Mouse (Mus musculus) G1E-ER4 (cell line): Measurements from ENCODE around the gene Serp1. TPM values are rescaled to one million over a fixed set of nuclear protein-coding genes. Genes with fewer than 3 reads are reported as not detected.

Experiments
- GATA1 ChIP-seq: IDR thresholded peaks from one replicate; pipeline ENCODE4 v1.8.0; 2012; ENCODE audit warnings: low read length, inconsistent platforms
- polyA plus RNA-seq: library from polyadenylated mRNA; stranded (reverse); fragments of >175 nt; gene quantifications from 2 replicates; pipeline ENCODE4 v1.2.3, GENCODE M21; 2012

Gene Serp1
- polyA plus RNA-seq, 1 experiment: 97.0 TPM

DNA sequence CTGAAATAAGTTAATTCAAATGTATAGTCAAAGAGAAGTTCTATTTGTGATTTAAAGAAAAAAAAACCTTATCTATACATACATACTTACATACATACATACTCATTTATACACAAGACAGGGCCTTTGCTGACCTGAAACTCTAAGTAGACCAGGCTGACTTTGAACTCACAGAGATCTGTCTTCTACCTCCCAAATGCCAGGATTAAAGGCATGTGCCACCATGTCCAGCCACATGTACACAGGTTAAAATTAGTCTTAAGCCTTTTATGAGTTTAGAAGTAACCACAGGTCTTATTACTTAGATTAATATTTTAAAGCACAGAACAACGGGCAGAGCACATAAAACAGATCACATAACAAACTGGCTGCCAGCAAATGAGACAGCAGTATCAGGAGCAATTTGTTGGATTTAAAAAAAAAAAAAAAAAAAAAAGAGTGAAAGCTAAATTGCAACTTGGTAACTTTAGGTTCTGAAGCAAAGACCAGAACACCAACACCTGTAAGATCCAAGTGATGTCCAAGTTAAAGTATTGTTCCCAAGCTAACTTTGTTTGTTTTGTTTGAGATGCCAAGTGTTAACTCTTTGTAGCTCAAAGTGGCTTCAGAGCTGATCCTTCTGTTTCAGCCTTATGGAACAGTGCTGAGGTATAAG is 9.6 kb downstream of the Serp1 start:
- TF ChIP-seq GATA1: no peak

DNA sequence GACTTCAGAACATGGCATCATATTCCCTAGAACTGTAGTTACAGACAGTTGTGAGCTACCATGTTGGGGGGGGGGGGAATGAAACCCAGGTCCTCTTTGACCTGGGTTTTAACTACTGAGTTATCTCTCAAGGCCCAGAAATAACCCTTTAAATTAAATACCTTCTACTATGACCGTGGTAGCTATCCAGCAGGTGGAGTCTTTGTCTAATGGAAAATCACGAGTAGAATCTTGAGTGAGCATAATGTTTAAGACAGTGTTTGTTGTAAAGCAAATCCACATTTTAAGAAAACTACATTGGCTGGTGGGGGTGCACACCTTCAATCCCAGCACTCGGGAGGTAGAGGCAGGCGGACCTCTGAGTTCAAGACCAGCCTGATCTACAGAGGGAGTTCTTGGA is 12.2 kb downstream of the Serp1 start:
- no peak for TF ChIP-seq GATA1

DNA sequence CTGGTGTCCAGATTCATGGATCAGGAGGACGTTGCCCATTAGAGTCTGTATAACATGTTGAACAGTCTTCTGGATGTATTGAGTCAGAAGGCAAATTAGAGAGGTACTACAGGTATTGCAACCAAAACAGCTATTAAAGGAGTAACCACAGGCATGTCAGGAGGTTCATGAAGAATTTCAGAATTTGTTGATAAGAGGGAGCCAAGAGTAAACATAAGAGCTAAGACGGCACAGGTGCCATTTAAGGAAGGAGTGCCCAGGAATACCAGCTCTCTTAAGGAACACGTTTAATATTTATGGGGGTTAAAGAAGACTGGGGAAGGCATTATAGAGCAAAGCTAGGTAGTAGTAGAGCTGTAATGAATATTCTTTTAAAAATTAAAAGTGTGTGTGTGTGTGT is 13.0 kb downstream of the Serp1 start:
- no peak for TF ChIP-seq GATA1

DNA sequence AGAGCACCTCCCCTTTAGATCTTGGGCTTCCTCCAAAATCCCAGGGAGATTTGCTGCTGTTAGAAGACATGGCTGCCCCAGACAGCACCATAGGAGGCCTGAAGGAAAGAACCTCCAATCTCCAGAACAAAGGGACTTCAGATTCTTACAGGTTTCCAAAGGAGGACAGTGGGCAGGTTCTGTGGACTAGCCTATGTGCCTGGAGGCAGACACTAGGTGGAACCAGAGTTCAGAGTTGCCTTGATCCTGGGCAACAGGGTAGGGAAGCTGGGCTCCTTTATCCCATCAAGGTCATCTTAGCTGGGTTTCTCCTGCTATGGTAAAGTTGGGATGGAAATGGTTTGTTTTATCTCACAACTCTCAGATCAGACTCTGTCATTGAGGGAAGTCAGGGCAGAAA is 14.1 kb downstream of the Serp1 start:
- no peak for TF ChIP-seq GATA1

DNA sequence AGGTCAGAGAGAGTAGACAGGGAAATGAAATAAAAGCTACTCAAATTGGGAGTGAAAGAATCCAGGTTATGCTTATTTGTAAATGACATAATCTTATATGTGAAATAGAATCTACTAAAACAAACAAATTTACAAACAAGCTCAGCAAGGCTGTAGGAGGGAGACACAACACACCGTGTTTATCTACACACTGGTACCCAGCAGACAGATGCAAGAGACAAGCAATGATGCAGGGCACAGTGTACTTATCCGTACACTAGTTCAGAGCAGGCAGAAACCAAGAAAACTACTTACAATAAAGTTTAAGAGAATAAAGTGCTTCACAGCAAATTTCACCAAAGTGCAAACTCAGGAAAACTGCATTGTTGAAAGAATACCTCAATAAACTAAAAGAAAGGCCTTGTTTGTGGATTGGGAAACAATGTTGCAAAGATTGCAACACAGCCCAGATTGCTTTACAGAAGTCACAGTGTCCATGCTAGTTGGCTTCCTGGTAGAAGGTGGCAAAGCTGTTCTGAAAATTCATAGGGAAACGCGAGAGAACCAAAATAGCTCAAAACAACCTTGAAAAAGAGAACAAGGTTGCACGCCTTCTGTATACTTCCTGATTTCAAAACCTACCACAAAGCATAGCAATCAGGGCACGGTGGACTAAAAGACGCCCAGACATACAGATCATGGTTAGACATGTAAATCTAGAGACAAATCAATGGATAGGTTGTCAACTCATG is 17.5 kb downstream of the Serp1 start:
- no peak for TF ChIP-seq GATA1

DNA sequence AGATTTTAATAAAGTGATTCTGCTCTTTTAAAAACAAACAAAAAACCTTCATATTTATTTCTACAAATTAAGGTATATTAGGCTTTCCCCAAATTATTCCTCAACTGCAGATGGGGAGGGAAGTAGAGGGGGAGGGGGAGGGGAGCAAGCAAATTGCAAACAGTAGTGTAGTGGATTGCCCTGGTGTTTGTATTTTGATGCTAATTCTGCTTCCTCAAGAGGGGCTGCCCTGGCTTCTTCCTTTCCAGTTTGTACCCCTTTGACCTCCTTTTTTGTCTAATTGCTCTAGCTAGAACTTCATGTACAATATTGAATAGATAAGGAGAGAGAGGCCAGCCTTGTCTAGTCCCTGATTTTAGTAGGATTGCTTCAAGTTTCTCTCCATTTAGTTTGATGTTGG is 21.0 kb downstream of the Serp1 start:
- TF ChIP-seq GATA1: no peak

DNA sequence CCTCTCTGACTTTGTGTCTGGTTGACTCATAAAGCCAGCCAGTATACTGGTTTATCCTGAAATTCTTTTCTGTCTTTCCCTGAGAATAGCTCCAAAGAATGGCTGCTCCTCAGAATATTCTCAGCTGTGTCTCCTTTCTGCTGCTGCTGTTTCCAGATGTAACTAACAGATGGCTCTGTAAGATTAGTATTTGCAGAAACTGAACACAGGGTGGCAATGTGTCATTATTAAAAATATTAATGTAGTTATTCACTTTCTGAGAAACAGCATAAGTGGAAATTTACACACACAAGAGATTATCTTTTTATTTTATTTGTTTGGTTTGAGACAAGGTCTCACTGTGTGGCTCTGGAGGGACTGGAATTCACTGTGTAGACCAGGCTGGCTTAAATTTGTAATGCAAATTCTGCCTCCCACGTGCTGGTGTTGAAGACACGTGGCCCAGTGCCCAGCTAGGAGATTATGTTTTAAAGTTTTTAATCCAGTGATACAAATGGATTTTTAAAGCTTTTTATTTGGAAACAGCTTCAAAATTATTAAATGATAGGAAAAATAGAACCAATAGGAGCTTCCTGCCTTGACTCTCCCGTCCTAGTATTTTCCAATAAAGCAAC is 21.9 kb downstream of the Serp1 start:
- TF ChIP-seq GATA1: no peak

DNA sequence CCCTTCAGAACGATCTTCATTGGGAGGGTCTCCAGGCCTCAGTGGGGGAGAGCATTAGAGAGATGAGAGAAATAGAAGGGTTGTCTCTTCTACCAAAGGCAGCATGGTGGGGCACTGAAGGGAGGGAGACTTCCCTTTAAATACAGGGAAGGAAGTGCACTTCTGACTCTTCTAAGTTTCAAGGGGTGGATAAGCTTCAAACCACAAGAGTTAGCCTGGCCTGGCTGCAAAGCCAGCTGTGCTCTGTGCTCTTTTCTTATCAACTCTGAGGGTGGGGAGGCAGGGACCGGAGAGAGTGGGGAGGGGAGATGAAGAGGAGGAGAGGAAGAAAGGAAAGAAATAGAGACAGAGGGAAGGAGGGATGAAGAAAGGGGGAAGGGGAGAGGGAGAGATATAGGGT is 23.7 kb downstream of the Serp1 start:
- no peak for TF ChIP-seq GATA1

DNA sequence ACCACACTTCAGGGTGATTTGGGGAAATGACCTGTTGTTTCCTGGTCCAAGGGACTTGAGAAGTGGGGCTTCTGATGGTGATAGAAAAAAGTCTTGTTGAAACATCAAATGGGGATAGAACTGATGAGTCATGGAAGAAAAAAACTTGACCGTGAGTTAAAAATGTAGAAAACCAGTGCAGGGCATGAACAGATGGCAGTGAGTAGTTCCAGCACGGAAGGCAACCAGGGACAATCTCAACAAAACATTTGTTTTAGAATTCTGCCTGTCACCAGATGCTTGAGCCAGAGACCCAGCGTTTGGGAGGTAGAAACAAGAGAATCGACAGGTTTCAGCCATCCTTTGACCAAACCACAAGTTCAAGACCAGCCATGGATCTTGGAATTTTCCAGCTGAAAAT is 32.1 kb downstream of the Serp1 start:
- TF ChIP-seq GATA1: no peak

DNA sequence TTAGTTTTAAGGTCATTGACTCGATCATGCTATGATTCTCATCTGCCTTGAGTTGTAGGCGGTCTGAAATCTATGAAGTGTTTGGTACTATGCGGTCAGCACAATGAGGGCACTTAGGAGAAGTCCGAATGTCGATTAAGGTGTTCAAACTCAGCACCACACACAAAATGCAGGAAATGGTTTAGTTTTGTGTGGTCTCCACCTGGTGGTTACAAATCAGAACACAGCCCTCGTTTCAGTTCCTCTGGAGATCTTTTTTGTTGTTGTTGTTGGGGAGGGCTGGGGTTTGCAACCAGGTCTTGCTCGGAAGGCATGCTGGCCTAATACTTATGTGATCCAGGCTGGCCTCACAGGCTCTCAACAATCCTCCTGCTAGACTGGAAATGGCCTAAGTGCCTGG is 34.9 kb downstream of the Serp1 start:
- TF ChIP-seq GATA1: no peak

DNA sequence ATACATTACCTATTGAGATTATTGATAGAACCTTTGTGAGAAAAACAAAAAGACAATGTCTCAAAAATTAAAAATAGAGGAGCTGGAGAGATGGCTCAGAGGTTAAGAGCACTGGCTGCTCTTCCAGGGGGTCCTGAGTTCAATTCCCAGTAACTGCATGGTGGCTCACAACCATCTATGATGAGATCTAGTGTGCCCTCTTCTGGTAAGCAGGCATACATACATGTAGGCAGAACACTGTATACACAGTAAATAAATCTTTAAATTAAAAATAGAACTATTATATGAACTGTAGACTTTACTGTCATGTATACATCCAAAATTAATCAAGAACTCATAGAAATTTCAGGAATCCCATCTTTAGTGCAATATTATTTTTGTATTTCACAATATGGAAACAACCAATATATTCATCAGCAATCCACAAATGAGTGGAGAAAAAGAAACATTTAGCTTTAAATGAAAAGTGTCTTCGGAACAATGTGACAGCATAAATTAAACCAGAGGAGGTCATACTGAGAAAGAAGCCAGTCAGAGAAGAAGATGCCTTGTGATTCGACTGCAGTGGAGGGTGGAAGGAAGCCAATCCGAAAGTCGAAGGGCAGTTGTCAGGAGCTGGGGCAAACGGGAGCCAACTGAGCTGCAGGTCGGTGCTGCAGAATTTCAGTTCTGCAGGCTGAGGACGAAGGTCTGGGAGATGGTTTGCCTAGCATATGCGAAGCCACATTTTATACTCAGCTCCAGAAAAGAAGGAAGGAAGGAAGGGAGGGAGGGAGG is 37.5 kb downstream of the Serp1 start:
- TF ChIP-seq GATA1: no peak

DNA sequence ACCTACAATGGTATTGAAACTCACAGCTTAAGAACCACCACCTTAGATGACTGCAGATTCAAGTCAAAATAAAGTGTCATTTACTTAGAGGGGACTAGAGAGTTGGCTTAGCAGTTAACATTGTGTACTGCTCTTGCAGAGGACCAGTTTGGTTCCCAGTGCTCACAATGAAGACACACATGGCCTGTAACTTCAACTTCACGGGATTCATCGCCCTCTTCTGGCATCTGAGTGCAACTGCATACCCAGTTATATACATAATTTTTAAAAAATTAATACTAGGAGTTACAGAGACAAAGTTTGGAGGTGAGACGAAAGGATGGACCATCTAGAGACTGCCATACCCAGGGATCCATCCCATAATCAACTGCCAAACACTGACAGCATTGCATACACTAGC is 38.6 kb downstream of the Serp1 start:
- no peak for TF ChIP-seq GATA1

DNA sequence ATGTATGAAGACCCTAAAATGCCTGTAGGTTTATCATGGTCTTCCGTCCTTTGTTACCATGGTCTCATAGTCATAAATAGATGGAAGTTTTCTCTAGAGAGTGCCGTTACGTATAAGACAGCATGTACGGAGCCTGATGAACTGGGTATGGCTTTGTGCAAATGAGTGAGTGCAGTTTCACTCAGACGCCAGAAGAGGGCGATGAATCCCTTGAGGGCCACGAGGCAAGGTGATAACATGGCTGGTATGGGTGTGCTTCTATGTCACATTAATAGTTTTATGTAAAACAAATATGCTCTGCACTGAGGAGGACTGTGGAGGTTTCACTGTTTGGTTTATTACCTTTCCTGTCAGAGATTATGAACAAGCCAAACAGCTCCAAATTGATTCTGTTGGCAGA is 39.8 kb downstream of the Serp1 start:
- TF ChIP-seq GATA1: no peak

DNA sequence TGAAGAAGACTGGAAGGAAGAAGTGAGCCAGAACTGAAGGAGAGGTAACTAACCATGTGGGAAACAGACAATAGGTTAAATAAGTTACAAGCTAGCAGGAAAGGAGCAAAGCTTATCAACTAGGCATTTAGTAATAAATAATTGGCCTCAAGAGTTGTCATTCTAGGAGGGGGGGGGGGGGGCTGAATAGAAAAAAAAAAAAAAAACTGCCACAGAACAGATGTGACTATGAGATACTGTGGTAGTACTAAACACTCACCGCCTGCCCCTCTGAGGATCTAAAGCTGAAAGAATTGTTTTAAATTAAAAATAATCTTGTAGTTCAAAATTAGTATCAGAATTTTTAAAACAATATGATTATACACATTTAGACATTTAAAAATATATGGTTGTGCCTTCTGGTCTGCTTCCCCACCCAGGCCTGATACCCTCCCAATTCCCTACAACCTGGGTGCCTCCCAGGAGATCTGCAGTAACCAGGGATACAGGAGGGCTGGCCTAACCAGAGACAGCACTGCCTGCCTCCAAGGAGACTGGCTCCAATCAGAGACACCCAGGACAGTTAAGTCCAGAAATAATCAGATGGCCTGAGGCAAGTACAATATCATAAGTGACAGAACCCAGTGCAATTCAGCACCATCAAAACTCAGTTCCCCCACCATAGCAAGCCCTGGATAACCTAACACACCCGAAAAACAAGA is 46.8 kb downstream of the Serp1 start:
- no peak for TF ChIP-seq GATA1

Other genes starting within 250 kb of the Serp1 start
- gene Tsc22d2, start 111.2 kb downstream of the Serp1 start, polyA plus RNA-seq: 32.4 and 43.5 TPM in 2 replicates
- 7.3 and 8.2 TPM in 2 replicates for gene Eif2a, start 71 bp downstream of the Serp1 start, polyA plus RNA-seq
- 29.6 and 44.1 TPM in 2 replicates for gene Selenot, start 50.7 kb upstream of the Serp1 start, polyA plus RNA-seq
- not detected in 2 replicates for gene Erich6, start 111.3 kb upstream of the Serp1 start, polyA plus RNA-seq
- gene Siah2, start 166.5 kb upstream of the Serp1 start, polyA plus RNA-seq: 15.0 and 19.9 TPM in 2 replicates